Mouse (Mus musculus) liver, postnatal 0 days (tissue): ENCODE data around the gene Axdnd1. TPM values are rescaled to one million over a fixed set of nuclear protein-coding genes. Genes with fewer than 3 reads are reported as not detected.
A peak's percentile ranks its signal among the peaks of the same experiment; 100 is the strongest.

Experiments
- ATAC-seq: fragments of 200-750 bp; cut with Nextera tagmentation; 2 replicates; pipeline ENCODE4 v1.8.0; 2017; ENCODE audit warnings: mild to moderate bottlenecking, moderate library complexity
- DNase-seq: peaks from one replicate; pipeline ENCODE4 v3.0.0-alpha.2; 2016
- H3K27ac ChIP-seq: fragments of 300-500 bp; sonication (generic); 2 replicates; pipeline ENCODE4 v1.5.1; 2014; ENCODE audit warnings: antibody characterized with exemption, moderate library complexity, mild to moderate bottlenecking, low read depth
- H3K27me3 ChIP-seq: fragments of 300-500 bp; sonication (generic); 2 replicates; pipeline ENCODE4 v1.6.1; 2014; ENCODE audit warnings: low read length, control low read depth, mixed read lengths; ENCODE audit not compliant: insufficient read depth
- H3K36me3 ChIP-seq: fragments of 300-500 bp; sonication (generic); replicated peaks from 2 replicates; pipeline ENCODE4 v1.6.1; 2014; ENCODE audit warnings: mild to moderate bottlenecking, control low read depth, low read length, moderate library complexity, mixed read lengths; ENCODE audit not compliant: insufficient read depth
- H3K4me1 ChIP-seq: fragments of 300-500 bp; sonication (generic); 2 replicates; pipeline ENCODE4 v1.6.1; 2014; ENCODE audit warnings: antibody characterized with exemption, mild to moderate bottlenecking, control low read depth; ENCODE audit not compliant: insufficient read depth
- H3K4me2 ChIP-seq: fragments of 300-500 bp; sonication (generic); 2 replicates; pipeline ENCODE4 v1.6.1; 2014; ENCODE audit warnings: low read depth, mild to moderate bottlenecking, low read length, moderate library complexity, mixed read lengths
- H3K4me3 ChIP-seq: fragments of 300-500 bp; sonication (generic); 2 replicates; pipeline ENCODE4 v1.5.1; 2014; ENCODE audit warnings: low read depth, low read length
- H3K9ac ChIP-seq: fragments of 300-500 bp; sonication (generic); replicated peaks from 2 replicates; pipeline ENCODE4 v1.6.1; 2014; ENCODE audit warnings: mild to moderate bottlenecking, moderate library complexity
- H3K9me3 ChIP-seq: fragments of 300-500 bp; sonication (generic); 2 replicates; pipeline ENCODE4 v1.6.1; 2016; ENCODE audit warnings: mild to moderate bottlenecking, control low read depth, low read length, mixed read lengths
- CTCF ChIP-seq: sonication (generic); IDR thresholded peaks from 2 replicates; pipeline ENCODE4 v1.5.1; 2016; ENCODE audit warnings: antibody characterized with exemption, low read depth
- EP300 ChIP-seq: IDR thresholded peaks from 2 replicates; pipeline ENCODE4 v1.6.1; 2016; ENCODE audit warnings: antibody characterized with exemption, low read depth, mild to moderate bottlenecking
- WGBS: fragments of 180-500 bp; shearing (Covaris S2); extraction: QIAGEN DNeasy Blood & Tissue Kit; methylation state at CpG from one replicate; pipeline ENCODE4 v1.1.7; 2014; ENCODE audit not compliant: insufficient replicate concordance; 5-methylcytosine and 5-hydroxymethylcytosine counted together
- polyA plus RNA-seq: library from polyadenylated mRNA; unstranded; fragments of >200 nt; fragmentation: Nextera tagmentation; extraction: Ambion mirVana; gene quantifications from 2 replicates; pipeline ENCODE4 v1.2.1, GENCODE M21; 2015

The Axdnd1 gene
- not detected in 2 replicates for polyA plus RNA-seq

- peaks cover 4% of the 10 kb centered on the region for H3K4me1 ChIP-seq
- ATAC-seq (peak; percentile 97), DNase-seq (peak; percentile 90)
- H3K36me3 ChIP-seq = no peaks in the 10 kb centered on the region
- peak within 1 kb of the TSS; percentile 52; the same call in 1 of the 2 replicates for H3K27ac ChIP-seq
- H3K4me2 ChIP-seq = peak within 1 kb of the TSS; percentile 72
- no peaks in the 10 kb centered on the region for H3K27me3 ChIP-seq
- TF ChIP-seq CTCF = peak; percentile 19; the same call in 1 of the 2 replicates
- no peak for TF ChIP-seq EP300
- peak within 1 kb of the TSS; percentile 60 for H3K4me3 ChIP-seq
- H3K9me3 ChIP-seq = no peaks in the 10 kb centered on the region
- H3K9ac ChIP-seq = peak within 1 kb of the TSS; percentile 23; the same call in 1 of the 2 replicates
- WGBS = under 1% methylated on average over 44 of the region's 44 CpGs
These were observed at the start of gene Axdnd1 for GRCm38 (mm10) chr1:156420671-156421297. Axdnd1 (minus strand) TSS chr1:156421159.

- TF ChIP-seq CTCF = no peak
- no peak for TF ChIP-seq EP300
These were observed 49.6 kb upstream of the Axdnd1 start for GRCm38 (mm10) chr1:156470557-156470956.

GRCm38 (mm10) chr1:156468576-156468975 is 47.6 kb upstream of the Axdnd1 start:
- ATAC-seq = no peak
- no peak overlapping the region for H3K4me2 ChIP-seq
- TF ChIP-seq CTCF (no peak), EP300 (no peak)
- no peaks in the 10 kb centered on the region for H3K27me3 ChIP-seq
- WGBS = 65% methylated on average over 3 of the region's 3 CpGs
- peaks cover 30% of the 10 kb centered on the region for H3K4me1 ChIP-seq
- H3K27ac ChIP-seq = peak overlapping the region; percentile 90; the same call in 1 of the 2 replicates
- no peak overlapping the region for H3K9ac ChIP-seq
- no peak for DNase-seq
- 0 out of 2 replicates have a peak, but pooled peaks cover 17% of the 10 kb centered on the region for H3K36me3 ChIP-seq
- H3K4me3 ChIP-seq = no peak overlapping the region
- no peaks in the 10 kb centered on the region for H3K9me3 ChIP-seq

More at GRCm38 (mm10) chr1:156470557-156470956, 49.6 kb upstream of the Axdnd1 start:
- no peak overlapping the region for H3K4me3 ChIP-seq
- DNase-seq = peak; percentile 38
- 43% methylated on average over 7 of the region's 7 CpGs for WGBS
- ATAC-seq = peak; percentile 57
- no peak overlapping the region for H3K9ac ChIP-seq
- H3K36me3 ChIP-seq = 0 out of 2 replicates have a peak, but pooled peaks cover 11% of the 10 kb centered on the region
- H3K9me3 ChIP-seq = no peaks in the 10 kb centered on the region
- peak overlapping the region; percentile 81 for H3K4me2 ChIP-seq
- no peaks in the 10 kb centered on the region for H3K27me3 ChIP-seq
- H3K4me1 ChIP-seq = peaks cover 27% of the 10 kb centered on the region
- H3K27ac ChIP-seq = peak overlapping the region; percentile 90

GRCm38 (mm10) chr1:156467655-156468255 is 46.8 kb upstream of the Axdnd1 start:
- no peak for TF ChIP-seq EP300
- no peak for TF ChIP-seq CTCF
- Histone ChIP-seq H3K9ac (no peak overlapping the region), H3K27me3 (no peaks in the 10 kb centered on the region), H3K9me3 (no peaks in the 10 kb centered on the region), H3K36me3 (0 out of 2 replicates have a peak, but pooled peaks cover 17% of the 10 kb centered on the region), H3K4me3 (no peak overlapping the region), H3K27ac (no peak overlapping the region), H3K4me1 (peaks cover 32% of the 10 kb centered on the region), H3K4me2 (peak overlapping the region; percentile 47; the same call in 1 of the 2 replicates)
- ATAC-seq = no peak
- WGBS = 69% methylated on average over 12 of the region's 12 CpGs
- no peak for DNase-seq

GRCm38 (mm10) chr1:156464963-156465362 is 44.0 kb upstream of the Axdnd1 start:
- 74% methylated on average over 9 of the region's 9 CpGs for WGBS
- H3K27ac ChIP-seq = no peak overlapping the region
- DNase-seq = no peak
- no peaks in the 10 kb centered on the region for H3K9me3 ChIP-seq
- H3K27me3 ChIP-seq = no peaks in the 10 kb centered on the region
- H3K9ac ChIP-seq = no peak overlapping the region
- ATAC-seq = no peak
- no peak overlapping the region for H3K4me2 ChIP-seq
- peaks cover 33% of the 10 kb centered on the region for H3K4me1 ChIP-seq
- H3K36me3 ChIP-seq = 0 out of 2 replicates have a peak, but pooled peaks cover 17% of the 10 kb centered on the region
- TF ChIP-seq EP300 (no peak), CTCF (no peak)
- no peak overlapping the region for H3K4me3 ChIP-seq
